Mouse (Mus musculus): Measurements from ENCODE around the gene Prdm4.

DNA sequence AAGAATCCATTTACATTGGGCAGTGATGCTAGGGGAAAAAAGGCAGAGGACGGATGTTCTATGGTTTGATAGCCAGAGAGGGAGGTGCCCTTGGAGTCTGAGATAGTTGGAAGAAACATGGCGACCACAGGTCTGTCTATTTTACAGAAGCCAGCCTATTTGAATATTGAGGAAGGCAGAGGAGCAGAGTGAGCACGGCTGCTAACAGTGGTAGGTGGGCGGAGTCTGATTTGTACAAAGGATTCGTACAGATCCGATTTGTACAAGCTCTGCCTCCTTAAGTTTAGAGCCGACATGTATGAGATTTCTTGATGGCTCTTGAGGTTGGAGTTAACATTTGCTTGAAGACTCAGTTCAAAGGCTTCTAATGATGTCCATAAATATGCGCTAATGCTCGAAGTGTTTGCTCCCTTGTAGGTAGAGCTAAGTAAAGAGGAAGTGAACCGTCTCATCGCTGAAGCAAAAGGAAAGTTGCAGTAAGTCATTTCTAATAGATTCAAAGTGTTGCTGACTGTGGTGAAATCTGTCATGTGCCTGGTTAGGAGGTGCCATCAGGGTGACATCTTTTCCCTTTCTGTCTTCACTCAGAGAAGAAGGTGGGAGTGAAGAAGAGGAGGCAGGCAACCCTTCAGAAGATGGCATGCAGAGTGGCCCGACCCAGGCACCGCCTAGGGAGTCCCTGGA lies 42.9 kb downstream of the Prdm4 start:
- no peak for TF ChIP-seq POLR2A (IDR thresholded peaks at IDR 0.05; ENCODE audit: borderline replicate concordance, extremely low read depth, low read depth, low read length)
- no peak for TF ChIP-seq CTCF (IDR thresholded peaks at IDR 0.05; ENCODE audit: insufficient read depth, low read length)
